Mouse (Mus musculus) testis, adult 2 months (tissue): ENCODE measurements at regions not wholly inside any gene's neighbourhood (a gene's known extent, or its start where the extent isn't known, plus 50 kb on each side); places are given as distances from the start of the nearest gene placed in this dataset.

ENCODE experiments used
- H3K27ac ChIP-seq: fragments of 200-500 bp; 2 replicates; pipeline ENCODE4 v1.5.1; 2012; ENCODE audit warnings: low read depth, low read length; ENCODE audit not compliant: control insufficient read depth, insufficient read depth
- H3K27me3 ChIP-seq: fragments of 200-500 bp; 2 replicates; pipeline ENCODE4 v1.6.1; 2012; ENCODE audit warnings: mild to moderate bottlenecking, low read length, moderate library complexity; ENCODE audit not compliant: control insufficient read depth, insufficient read depth
- H3K36me3 ChIP-seq: fragments of 200-500 bp; 2 replicates; pipeline ENCODE4 v1.6.1; 2012; ENCODE audit warnings: mild to moderate bottlenecking, low read length; ENCODE audit not compliant: control insufficient read depth, insufficient read depth
- H3K4me1 ChIP-seq: fragments of 200-500 bp; 2 replicates; pipeline ENCODE4 v1.6.1; 2012; ENCODE audit warnings: low read length; ENCODE audit not compliant: control insufficient read depth, insufficient read depth
- H3K4me3 ChIP-seq: fragments of 200-500 bp; 2 replicates; pipeline ENCODE4 v1.5.1; 2012; ENCODE audit warnings: low read depth, mild to moderate bottlenecking, low read length, moderate library complexity, mixed read lengths; ENCODE audit not compliant: control insufficient read depth
- CTCF ChIP-seq: fragments of 200-500 bp; IDR thresholded peaks from 2 replicates; pipeline ENCODE4 v1.5.1; 2012; ENCODE audit warnings: low read depth, mild to moderate bottlenecking, inconsistent platforms, low read length, moderate library complexity; ENCODE audit not compliant: control insufficient read depth, insufficient read depth, insufficient replicate concordance
- POLR2A ChIP-seq: fragments of 200-500 bp; IDR thresholded peaks from 2 replicates; pipeline ENCODE4 v1.6.1; 2012; ENCODE audit warnings: low read depth, mild to moderate bottlenecking, inconsistent platforms, low read length, moderate library complexity; ENCODE audit not compliant: control insufficient read depth

GRCm38 (mm10) chr3:8741266-8742023 lies 868.4 kb downstream of the Zfp704 start:
- no peak overlapping the region for H3K4me3 ChIP-seq
- no peak for TF ChIP-seq CTCF
- no peak for TF ChIP-seq POLR2A

DNA sequence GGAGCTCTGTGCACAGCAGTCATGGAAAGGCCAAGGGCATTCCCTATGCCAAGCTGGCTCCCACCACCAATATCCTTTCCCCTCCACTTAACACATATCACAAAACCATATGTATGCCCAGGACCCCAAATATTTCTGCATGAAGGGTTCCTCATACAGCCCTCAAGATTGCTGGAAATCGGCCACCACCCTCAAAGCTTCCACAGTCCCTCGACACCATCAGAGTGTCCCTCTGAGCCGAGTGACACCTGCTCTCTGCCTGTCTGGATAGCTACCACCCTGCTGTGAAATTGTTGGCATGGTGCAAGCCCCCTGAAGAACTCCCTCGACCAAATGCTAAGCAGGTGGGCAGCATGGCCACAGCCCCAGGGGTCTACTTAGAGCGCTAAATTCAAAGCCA lies 869.2 kb downstream of the Zfp704 start:
- TF ChIP-seq CTCF (no peak), POLR2A (no peak)
- H3K27ac ChIP-seq, result no peak overlapping the region
- peaks cover 13% of the 10 kb centered on the region for H3K4me1 ChIP-seq
- H3K4me3 ChIP-seq, result no peak overlapping the region
- H3K36me3 ChIP-seq, result no peaks in the 10 kb centered on the region
- H3K27me3 ChIP-seq, result no peaks in the 10 kb centered on the region

More at GRCm38 (mm10) chr3:8741266-8742023, 868.4 kb downstream of the Zfp704 start:
- no peaks in the 10 kb centered on the region for H3K36me3 ChIP-seq
- no peak overlapping the region for H3K27ac ChIP-seq
- H3K4me1 ChIP-seq, result peaks cover 13% of the 10 kb centered on the region
- no peaks in the 10 kb centered on the region for H3K27me3 ChIP-seq

- H3K27ac ChIP-seq, result no peak overlapping the region
- peak overlapping the region; percentile 54 for H3K4me3 ChIP-seq
- H3K4me1 ChIP-seq, result peaks cover 13% of the 10 kb centered on the region
- no peaks in the 10 kb centered on the region for H3K27me3 ChIP-seq
- no peaks in the 10 kb centered on the region for H3K36me3 ChIP-seq
- TF ChIP-seq CTCF (no peak), POLR2A (0 out of 2 replicates have a peak, but pooled peaks have one; percentile 30)
These were observed 870.6 kb downstream of the Zfp704 start for GRCm38 (mm10) chr3:8739299-8739698.

DNA sequence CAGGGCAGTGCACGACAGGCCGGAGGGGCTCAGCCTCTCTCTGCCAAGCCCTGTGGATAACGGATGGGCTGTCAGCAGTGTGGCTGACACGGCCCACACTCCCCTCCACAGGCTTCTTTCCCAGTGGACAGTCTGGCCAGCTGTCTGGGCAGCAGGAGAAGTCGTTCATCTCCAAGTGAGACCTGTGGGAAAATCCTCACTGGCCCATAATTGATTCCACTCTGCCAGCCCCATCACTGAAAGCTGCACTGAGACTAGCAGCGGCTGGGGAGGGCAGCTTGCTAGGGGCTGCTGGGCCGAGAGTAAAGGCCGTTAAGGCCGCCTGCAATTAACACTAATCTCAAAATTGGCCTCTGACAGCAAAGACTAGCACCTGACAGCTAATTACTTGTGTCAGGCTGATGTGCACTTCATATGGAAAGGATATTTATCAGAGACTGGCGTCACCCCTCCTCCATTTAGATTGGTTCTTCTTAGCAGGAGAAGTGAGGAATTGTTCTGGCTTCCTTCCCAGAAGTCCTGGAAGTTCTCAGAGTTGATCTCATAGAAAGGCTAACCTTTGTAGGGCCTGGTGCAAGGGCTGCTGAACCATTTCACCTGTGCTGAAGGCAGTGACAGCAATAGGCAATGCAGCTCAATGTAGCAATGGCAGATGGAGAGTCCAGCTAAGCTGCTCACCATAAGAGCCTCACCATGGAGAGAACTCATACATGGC lies 873.5 kb downstream of the Zfp704 start:
- Histone ChIP-seq H3K4me3 (no peak overlapping the region), H3K4me1 (peaks cover 13% of the 10 kb centered on the region), H3K27ac (no peak overlapping the region), H3K27me3 (no peaks in the 10 kb centered on the region), H3K36me3 (no peaks in the 10 kb centered on the region)
- TF ChIP-seq CTCF (no peak), POLR2A (no peak)

GRCm38 (mm10) chr3:8734096-8734495 lies 875.8 kb downstream of the Zfp704 start:
- H3K4me3 ChIP-seq, result no peak overlapping the region
- TF ChIP-seq CTCF (no peak), POLR2A (no peak)
- no peaks in the 10 kb centered on the region for H3K36me3 ChIP-seq
- H3K27ac ChIP-seq, result no peak overlapping the region
- peaks cover 6% of the 10 kb centered on the region for H3K4me1 ChIP-seq
- no peaks in the 10 kb centered on the region for H3K27me3 ChIP-seq

DNA sequence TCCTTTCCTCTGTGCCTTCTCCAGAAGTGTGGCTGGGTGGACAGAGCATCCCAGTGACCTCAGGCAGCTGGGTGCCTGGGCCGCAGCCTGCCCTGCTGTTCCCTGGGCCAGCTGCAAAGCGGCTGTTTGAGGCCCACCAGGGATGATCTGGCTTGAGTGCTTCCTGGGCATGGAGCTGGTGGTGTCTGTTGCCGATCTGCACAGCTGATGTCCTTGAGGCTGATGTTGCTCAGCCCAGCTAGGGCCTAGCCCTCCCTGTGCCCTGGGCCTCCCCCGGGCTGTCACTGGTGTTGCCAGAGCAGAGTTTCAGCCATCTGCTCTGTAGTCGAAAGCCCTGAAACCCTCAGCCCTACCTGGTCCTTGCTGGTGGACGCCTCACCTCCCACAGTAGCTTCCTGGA lies 878.5 kb downstream of the Zfp704 start:
- no peaks in the 10 kb centered on the region for H3K4me1 ChIP-seq
- H3K27ac ChIP-seq, result no peak overlapping the region
- no peaks in the 10 kb centered on the region for H3K27me3 ChIP-seq
- TF ChIP-seq CTCF, result no peak
- no peak for TF ChIP-seq POLR2A
- H3K36me3 ChIP-seq, result no peaks in the 10 kb centered on the region
- no peak overlapping the region for H3K4me3 ChIP-seq

GRCm38 (mm10) chr3:8721628-8722594 lies 888.0 kb downstream of the Zfp704 start:
- Histone ChIP-seq H3K27me3 (no peaks in the 10 kb centered on the region), H3K4me1 (peaks cover 3% of the 10 kb centered on the region), H3K36me3 (no peaks in the 10 kb centered on the region), H3K27ac (no peak overlapping the region), H3K4me3 (no peak overlapping the region)
- TF ChIP-seq CTCF (no peak), POLR2A (no peak)
